Mouse (Mus musculus): ENCODE results near the gene Cadm1. TPM values are rescaled to one million over a fixed set of nuclear protein-coding genes. Genes with fewer than 3 reads are reported as not detected.

Gene Cadm1
- polyA plus RNA-seq, 1 experiment from 2014 or later: 192 TPM

- Histone ChIP-seq H3K27me3 (ENCODE audit: control insufficient read depth, insufficient read depth, low read length) (no peaks in the 10 kb centered on the region), H3K4me2 (ENCODE audit: low read depth, low read length) (no peak overlapping the region), H3K4me1 (ENCODE audit: control insufficient read depth, insufficient read depth, low read length) (peaks cover 13% of the 10 kb centered on the region; the same call in 1 of the 2 replicates), H3K27ac (ENCODE audit: low read depth, low read length) (no peak overlapping the region), H3K9me3 (ENCODE audit: control insufficient read depth, low read length) (no peaks in the 10 kb centered on the region), H3K9ac (replicated peaks; ENCODE audit: low read depth, low read length) (no peak overlapping the region), H3K36me3 (ENCODE audit: control insufficient read depth, insufficient read depth, low read length) (no peaks in the 10 kb centered on the region), H3K4me3 (ENCODE audit: low read depth, low read length) (no peak overlapping the region)
- WGBS: 81% methylated on average over 4 of the region's 4 CpGs
- no peak for ATAC-seq (ENCODE audit: low read depth)
Measured at GRCm38 (mm10) chr9:47583241-47583640, 53.3 kb downstream of the Cadm1 start.

GRCm38 (mm10) chr9:47586176-47586575 lies 56.2 kb downstream of the Cadm1 start:
- H3K4me1 ChIP-seq (ENCODE audit: control insufficient read depth, insufficient read depth, low read length): peaks cover 13% of the 10 kb centered on the region; the same call in 1 of the 2 replicates
- no peak overlapping the region for H3K9ac ChIP-seq (replicated peaks; ENCODE audit: low read depth, low read length)
- H3K27ac ChIP-seq (ENCODE audit: low read depth, low read length): no peak overlapping the region
- H3K4me3 ChIP-seq (ENCODE audit: low read depth, low read length): no peak overlapping the region
- no peak overlapping the region for H3K4me2 ChIP-seq (ENCODE audit: low read depth, low read length)
- ATAC-seq (ENCODE audit: low read depth): no peak
- WGBS: 64% methylated on average over 5 of the region's 5 CpGs
- H3K27me3 ChIP-seq (ENCODE audit: control insufficient read depth, insufficient read depth, low read length): no peaks in the 10 kb centered on the region
- H3K9me3 ChIP-seq (ENCODE audit: control insufficient read depth, low read length): no peaks in the 10 kb centered on the region
- no peaks in the 10 kb centered on the region for H3K36me3 ChIP-seq (ENCODE audit: control insufficient read depth, insufficient read depth, low read length)

GRCm38 (mm10) chr9:47586839-47587238 lies 56.9 kb downstream of the Cadm1 start:
- no peak overlapping the region for H3K9ac ChIP-seq (replicated peaks; ENCODE audit: low read depth, low read length)

GRCm38 (mm10) chr9:47587577-47588194 lies 57.7 kb downstream of the Cadm1 start:
- Histone ChIP-seq H3K9ac (replicated peaks; ENCODE audit: low read depth, low read length) (no peak overlapping the region), H3K4me2 (ENCODE audit: low read depth, low read length) (no peak overlapping the region), H3K27ac (ENCODE audit: low read depth, low read length) (no peak overlapping the region), H3K4me1 (ENCODE audit: control insufficient read depth, insufficient read depth, low read length) (peaks cover 13% of the 10 kb centered on the region; the same call in 1 of the 2 replicates), H3K36me3 (ENCODE audit: control insufficient read depth, insufficient read depth, low read length) (no peaks in the 10 kb centered on the region), H3K9me3 (ENCODE audit: control insufficient read depth, low read length) (no peaks in the 10 kb centered on the region), H3K4me3 (ENCODE audit: low read depth, low read length) (no peak overlapping the region), H3K27me3 (ENCODE audit: control insufficient read depth, insufficient read depth, low read length) (no peaks in the 10 kb centered on the region)
- no peak for ATAC-seq (ENCODE audit: low read depth)
- WGBS: 50% methylated on average over 7 of the region's 7 CpGs

More at GRCm38 (mm10) chr9:47586839-47587238, 56.9 kb downstream of the Cadm1 start:
- Histone ChIP-seq H3K4me3 (ENCODE audit: low read depth, low read length) (no peak overlapping the region), H3K27ac (ENCODE audit: low read depth, low read length) (no peak overlapping the region), H3K27me3 (ENCODE audit: control insufficient read depth, insufficient read depth, low read length) (no peaks in the 10 kb centered on the region), H3K4me1 (ENCODE audit: control insufficient read depth, insufficient read depth, low read length) (peaks cover 13% of the 10 kb centered on the region; the same call in 1 of the 2 replicates), H3K9me3 (ENCODE audit: control insufficient read depth, low read length) (no peaks in the 10 kb centered on the region), H3K36me3 (ENCODE audit: control insufficient read depth, insufficient read depth, low read length) (no peaks in the 10 kb centered on the region), H3K4me2 (ENCODE audit: low read depth, low read length) (no peak overlapping the region)
- no peak for ATAC-seq (ENCODE audit: low read depth)
- 72% methylated on average over 8 of the region's 8 CpGs for WGBS

GRCm38 (mm10) chr9:47589832-47590231 lies 59.9 kb downstream of the Cadm1 start:
- H3K4me3 ChIP-seq (ENCODE audit: low read depth, low read length): no peak overlapping the region
- H3K36me3 ChIP-seq (ENCODE audit: control insufficient read depth, insufficient read depth, low read length): no peaks in the 10 kb centered on the region
- H3K9ac ChIP-seq (replicated peaks; ENCODE audit: low read depth, low read length): no peak overlapping the region
- no peaks in the 10 kb centered on the region for H3K9me3 ChIP-seq (ENCODE audit: control insufficient read depth, low read length)
- no peak overlapping the region for H3K4me2 ChIP-seq (ENCODE audit: low read depth, low read length)
- peaks cover 11% of the 10 kb centered on the region; the same call in 1 of the 2 replicates for H3K4me1 ChIP-seq (ENCODE audit: control insufficient read depth, insufficient read depth, low read length)
- H3K27me3 ChIP-seq (ENCODE audit: control insufficient read depth, insufficient read depth, low read length): no peaks in the 10 kb centered on the region
- WGBS: 64% methylated on average over 5 of the region's 5 CpGs
- no peak overlapping the region for H3K27ac ChIP-seq (ENCODE audit: low read depth, low read length)
- no peak for ATAC-seq (ENCODE audit: low read depth)

GRCm38 (mm10) chr9:47601541-47601940 lies 71.6 kb downstream of the Cadm1 start:
- Histone ChIP-seq H3K27ac (ENCODE audit: low read depth, low read length) (no peak overlapping the region), H3K4me3 (ENCODE audit: low read depth, low read length) (no peak overlapping the region), H3K9ac (replicated peaks; ENCODE audit: low read depth, low read length) (no peak overlapping the region), H3K36me3 (ENCODE audit: control insufficient read depth, insufficient read depth, low read length) (no peaks in the 10 kb centered on the region), H3K4me2 (ENCODE audit: low read depth, low read length) (no peak overlapping the region), H3K27me3 (ENCODE audit: control insufficient read depth, insufficient read depth, low read length) (no peaks in the 10 kb centered on the region), H3K4me1 (ENCODE audit: control insufficient read depth, insufficient read depth, low read length) (peaks cover 10% of the 10 kb centered on the region), H3K9me3 (ENCODE audit: control insufficient read depth, low read length) (no peaks in the 10 kb centered on the region)
- 76% methylated on average over 11 of the region's 11 CpGs for WGBS
- no peak for ATAC-seq (ENCODE audit: low read depth)

- H3K4me2 ChIP-seq (ENCODE audit: low read depth, low read length): no peak overlapping the region
- no peaks in the 10 kb centered on the region for H3K27me3 ChIP-seq (ENCODE audit: control insufficient read depth, insufficient read depth, low read length)
- no peaks in the 10 kb centered on the region for H3K36me3 ChIP-seq (ENCODE audit: control insufficient read depth, insufficient read depth, low read length)
- no peak overlapping the region for H3K4me3 ChIP-seq (ENCODE audit: low read depth, low read length)
- H3K9me3 ChIP-seq (ENCODE audit: control insufficient read depth, low read length): no peaks in the 10 kb centered on the region
- H3K9ac ChIP-seq (replicated peaks; ENCODE audit: low read depth, low read length): no peak overlapping the region
- no peaks in the 10 kb centered on the region; the same call in 1 of the 2 replicates for H3K4me1 ChIP-seq (ENCODE audit: control insufficient read depth, insufficient read depth, low read length)
- no peak overlapping the region for H3K27ac ChIP-seq (ENCODE audit: low read depth, low read length)
- no peak for ATAC-seq (ENCODE audit: low read depth)
- 26% methylated on average over 4 of the region's 4 CpGs for WGBS
Measured at GRCm38 (mm10) chr9:47603971-47604370, 74.0 kb downstream of the Cadm1 start.

- no peak overlapping the region for H3K4me2 ChIP-seq (ENCODE audit: low read depth, low read length)
- H3K4me1 ChIP-seq (ENCODE audit: control insufficient read depth, insufficient read depth, low read length): peaks cover 3% of the 10 kb centered on the region; the same call in 1 of the 2 replicates
- H3K4me3 ChIP-seq (ENCODE audit: low read depth, low read length): no peak overlapping the region
- H3K9ac ChIP-seq (replicated peaks; ENCODE audit: low read depth, low read length): no peak overlapping the region
- H3K27me3 ChIP-seq (ENCODE audit: control insufficient read depth, insufficient read depth, low read length): no peaks in the 10 kb centered on the region
- H3K36me3 ChIP-seq (ENCODE audit: control insufficient read depth, insufficient read depth, low read length): no peaks in the 10 kb centered on the region
- no peaks in the 10 kb centered on the region for H3K9me3 ChIP-seq (ENCODE audit: control insufficient read depth, low read length)
- ATAC-seq (ENCODE audit: low read depth): no peak
- WGBS: 75% methylated on average over 5 of the region's 5 CpGs
- H3K27ac ChIP-seq (ENCODE audit: low read depth, low read length): no peak overlapping the region
Measured at GRCm38 (mm10) chr9:47605628-47606027, 75.7 kb downstream of the Cadm1 start.

- Histone ChIP-seq H3K4me1 (ENCODE audit: control insufficient read depth, insufficient read depth, low read length) (peaks cover 3% of the 10 kb centered on the region; the same call in 1 of the 2 replicates), H3K4me2 (ENCODE audit: low read depth, low read length) (no peak overlapping the region), H3K9me3 (ENCODE audit: control insufficient read depth, low read length) (no peaks in the 10 kb centered on the region), H3K4me3 (ENCODE audit: low read depth, low read length) (no peak overlapping the region), H3K27ac (ENCODE audit: low read depth, low read length) (no peak overlapping the region), H3K27me3 (ENCODE audit: control insufficient read depth, insufficient read depth, low read length) (no peaks in the 10 kb centered on the region), H3K36me3 (ENCODE audit: control insufficient read depth, insufficient read depth, low read length) (no peaks in the 10 kb centered on the region), H3K9ac (replicated peaks; ENCODE audit: low read depth, low read length) (no peak overlapping the region)
- WGBS: 85% methylated on average over 7 of the region's 7 CpGs
- no peak for ATAC-seq (ENCODE audit: low read depth)
Measured at GRCm38 (mm10) chr9:47608441-47608840, 78.5 kb downstream of the Cadm1 start.
